Mouse (Mus musculus): ENCODE data around the gene Uqcrc2. TPM values are rescaled to one million over a fixed set of nuclear protein-coding genes. Genes with fewer than 3 reads are reported as not detected.

Gene Uqcrc2
- 102 and 114 TPM in 2 replicates for total RNA-seq (2012; rRNA removed)

GRCm38 (mm10) chr7:120634711-120635361, at the start of gene Uqcrc2:
Gene Uqcrc2 (plus strand): TSS chr7:120635176.
- TF ChIP-seq ZNF384 (IDR thresholded peaks at IDR 0.05; ENCODE audit: low read depth, low read length) (no peak), HCFC1 (IDR thresholded peaks at IDR 0.05; ENCODE audit: borderline replicate concordance, insufficient read depth, low read length) (peak; percentile 16; the same call in 1 of the 2 replicates)
- DNase-seq (ENCODE audit: low read depth, low spot score): peak; percentile 79
- in situ Hi-C loops (cut with MboI; ENCODE audit: low sequenced_read_pairs in 2 of 2, unreplicated experiment in 2 of 2): no loop called here
- peaks cover 6% of the 10 kb centered on the region for H3K36me3 ChIP-seq (ENCODE audit: control insufficient read depth, insufficient read depth, low read length, poor library complexity, severe bottlenecking)
- H3K9ac ChIP-seq (ENCODE audit: insufficient read depth, low read depth, low read length, poor library complexity, severe bottlenecking): peak within 1 kb of the TSS; percentile 90
- peaks cover 0 to 4% of the 10 kb centered on the region in 2 experiments; a peak in 1 of 4 replicates for H3K4me1 ChIP-seq (ENCODE audit: control insufficient read depth in 2 of 2, insufficient read depth in 2 of 2, low read length in 2 of 2, poor library complexity in 1 of 2)
- no peaks in the 10 kb centered on the region for H3K9me3 ChIP-seq (ENCODE audit: control insufficient read depth, insufficient read depth, low read depth, low read length)
- H3K27ac ChIP-seq (ENCODE audit: insufficient read depth, low read depth, low read length, poor library complexity, severe bottlenecking): 0 out of 2 replicates have a peak within 1 kb of the TSS, but pooled peaks have one; percentile 3
- peak within 1 kb of the TSS; percentile 90 to 99 for H3K4me3 ChIP-seq (ENCODE audit: insufficient read depth in 1 of 2, low read depth in 1 of 2, low read length in 2 of 2, poor library complexity in 1 of 2, severe bottlenecking in 1 of 2)

- no peak for DNase-seq (ENCODE audit: low read depth, low spot score)
- no peaks in the 10 kb centered on the region for H3K4me1 ChIP-seq (ENCODE audit: control insufficient read depth in 2 of 2, insufficient read depth in 2 of 2, low read length in 2 of 2, poor library complexity in 1 of 2)
- peak overlapping the region; percentile 33 to 64; a peak in 3 of 4 replicates for H3K4me3 ChIP-seq (ENCODE audit: insufficient read depth in 1 of 2, low read depth in 1 of 2, low read length in 2 of 2, poor library complexity in 1 of 2, severe bottlenecking in 1 of 2)
- peak overlapping the region; percentile 59; the same call in 1 of the 2 replicates for H3K9ac ChIP-seq (ENCODE audit: insufficient read depth, low read depth, low read length, poor library complexity, severe bottlenecking)
- in situ Hi-C loops (cut with MboI; ENCODE audit: low sequenced_read_pairs in 2 of 2, unreplicated experiment in 2 of 2): no loop called here
- no peaks in the 10 kb centered on the region for H3K9me3 ChIP-seq (ENCODE audit: control insufficient read depth, insufficient read depth, low read depth, low read length)
- H3K27ac ChIP-seq (ENCODE audit: insufficient read depth, low read depth, low read length, poor library complexity, severe bottlenecking): no peak overlapping the region
- no peaks in the 10 kb centered on the region for H3K36me3 ChIP-seq (ENCODE audit: control insufficient read depth, insufficient read depth, low read length, poor library complexity, severe bottlenecking)
- TF ChIP-seq CHD2 (IDR thresholded peaks at IDR 0.05; ENCODE audit: low read depth, low read length) (no peak), HCFC1 (IDR thresholded peaks at IDR 0.05; ENCODE audit: borderline replicate concordance, insufficient read depth, low read length) (no peak), ZNF384 (IDR thresholded peaks at IDR 0.05; ENCODE audit: low read depth, low read length) (no peak), ZC3H11A (IDR thresholded peaks at IDR 0.05; ENCODE audit: borderline replicate concordance, low read depth, low read length) (no peak), MAFK (IDR thresholded peaks at IDR 0.05; ENCODE audit: insufficient read depth, low read depth, low read length) (no peak)
Measured at GRCm38 (mm10) chr7:120597203-120597743, 37.7 kb upstream of the Uqcrc2 start.

GRCm38 (mm10) chr7:120597744-120598243, 37.2 kb upstream of the Uqcrc2 start:
- in situ Hi-C loops (cut with MboI; ENCODE audit: low sequenced_read_pairs in 2 of 2, unreplicated experiment in 2 of 2): no loop called here
- Histone ChIP-seq H3K36me3 (ENCODE audit: control insufficient read depth, insufficient read depth, low read length, poor library complexity, severe bottlenecking) (no peaks in the 10 kb centered on the region), H3K4me1 (ENCODE audit: control insufficient read depth in 2 of 2, insufficient read depth in 2 of 2, low read length in 2 of 2, poor library complexity in 1 of 2) (no peaks in the 10 kb centered on the region), H3K27ac (ENCODE audit: insufficient read depth, low read depth, low read length, poor library complexity, severe bottlenecking) (no peak overlapping the region), H3K9ac (ENCODE audit: insufficient read depth, low read depth, low read length, poor library complexity, severe bottlenecking) (peak overlapping the region; percentile 59), H3K9me3 (ENCODE audit: control insufficient read depth, insufficient read depth, low read depth, low read length) (no peaks in the 10 kb centered on the region), H3K4me3 (ENCODE audit: insufficient read depth in 1 of 2, low read depth in 1 of 2, low read length in 2 of 2, poor library complexity in 1 of 2, severe bottlenecking in 1 of 2) (peak overlapping the region; percentile 33 to 64)
- no peak for TF ChIP-seq ZNF384 (IDR thresholded peaks at IDR 0.05; ENCODE audit: low read depth, low read length)
- TF ChIP-seq CHD2 (IDR thresholded peaks at IDR 0.05; ENCODE audit: low read depth, low read length): no peak
- TF ChIP-seq MAFK (IDR thresholded peaks at IDR 0.05; ENCODE audit: insufficient read depth, low read depth, low read length): no peak
- TF ChIP-seq ZC3H11A (IDR thresholded peaks at IDR 0.05; ENCODE audit: borderline replicate concordance, low read depth, low read length): no peak
- TF ChIP-seq HCFC1 (IDR thresholded peaks at IDR 0.05; ENCODE audit: borderline replicate concordance, insufficient read depth, low read length): no peak
- no peak for DNase-seq (ENCODE audit: low read depth, low spot score)

GRCm38 (mm10) chr7:120598355-120598754, 36.6 kb upstream of the Uqcrc2 start:
- Histone ChIP-seq H3K36me3 (ENCODE audit: control insufficient read depth, insufficient read depth, low read length, poor library complexity, severe bottlenecking) (no peaks in the 10 kb centered on the region), H3K27ac (ENCODE audit: insufficient read depth, low read depth, low read length, poor library complexity, severe bottlenecking) (no peak overlapping the region), H3K9me3 (ENCODE audit: control insufficient read depth, insufficient read depth, low read depth, low read length) (no peaks in the 10 kb centered on the region), H3K4me1 (ENCODE audit: control insufficient read depth in 2 of 2, insufficient read depth in 2 of 2, low read length in 2 of 2, poor library complexity in 1 of 2) (no peaks in the 10 kb centered on the region), H3K4me3 (ENCODE audit: insufficient read depth in 1 of 2, low read depth in 1 of 2, low read length in 2 of 2, poor library complexity in 1 of 2, severe bottlenecking in 1 of 2) (0 out of 4 replicates have a peak overlapping the region, but pooled peaks of 1 of the 2 experiments have one; percentile 33), H3K9ac (ENCODE audit: insufficient read depth, low read depth, low read length, poor library complexity, severe bottlenecking) (no peak overlapping the region)
- in situ Hi-C loops (cut with MboI; ENCODE audit: low sequenced_read_pairs in 2 of 2, unreplicated experiment in 2 of 2): no loop called here
- no peak for TF ChIP-seq CHD2 (IDR thresholded peaks at IDR 0.05; ENCODE audit: low read depth, low read length)
- no peak for TF ChIP-seq ZNF384 (IDR thresholded peaks at IDR 0.05; ENCODE audit: low read depth, low read length)
- TF ChIP-seq HCFC1 (IDR thresholded peaks at IDR 0.05; ENCODE audit: borderline replicate concordance, insufficient read depth, low read length): no peak
- TF ChIP-seq MAFK (IDR thresholded peaks at IDR 0.05; ENCODE audit: insufficient read depth, low read depth, low read length): no peak
- no peak for TF ChIP-seq ZC3H11A (IDR thresholded peaks at IDR 0.05; ENCODE audit: borderline replicate concordance, low read depth, low read length)
- no peak for DNase-seq (ENCODE audit: low read depth, low spot score)
